Mouse (Mus musculus) heart, embryonic 14.5 days (tissue): ENCODE data around the gene Slit3. TPM values are rescaled to one million over a fixed set of nuclear protein-coding genes. Genes with fewer than 3 reads are reported as not detected.

Experiments used
- ATAC-seq: fragments of 200-750 bp; cut with Nextera tagmentation; 2 replicates; pipeline ENCODE4 v1.8.0; 2017; ENCODE audit warnings: low read depth, moderate TSS enrichment; ENCODE audit not compliant: insufficient number of reproducible peaks, insufficient read depth, low FRiP score
- H3K27ac ChIP-seq, 2 experiments: fragments of 200-500 bp in 1 of 2; fragments of 300-500 bp in 1 of 2; sonication (generic) in 1 of 2; replicated peaks in 1 of 2; 2 replicates each; pipeline ENCODE4 v1.5.1; 2012 to 2014; ENCODE audit warnings: low read depth in 2 of 2, low read length in 2 of 2, control low read depth in 1 of 2, mild to moderate bottlenecking in 1 of 2, mixed read lengths in 1 of 2; ENCODE audit not compliant: control insufficient read depth in 1 of 2, insufficient read depth in 1 of 2
- H3K27me3 ChIP-seq: fragments of 300-500 bp; sonication (generic); 2 replicates; pipeline ENCODE4 v1.6.1; 2014; ENCODE audit warnings: mild to moderate bottlenecking, low read length, control low read depth; ENCODE audit not compliant: control insufficient read depth, insufficient read depth
- H3K36me3 ChIP-seq: fragments of 300-500 bp; sonication (generic); 2 replicates; pipeline ENCODE4 v1.6.1; 2014; ENCODE audit warnings: mild to moderate bottlenecking, control low read depth, low read length, mixed read lengths; ENCODE audit not compliant: control insufficient read depth, insufficient read depth
- H3K4me1 ChIP-seq, 2 experiments: fragments of 200-500 bp in 1 of 2; fragments of 300-500 bp in 1 of 2; sonication (generic) in 1 of 2; 2 replicates each; pipeline ENCODE4 v1.6.1; 2012 to 2014; ENCODE audit warnings: low read length in 2 of 2, control low read depth in 1 of 2, mixed read lengths in 1 of 2; ENCODE audit not compliant: control insufficient read depth in 2 of 2, insufficient read depth in 2 of 2
- H3K4me2 ChIP-seq: fragments of 300-500 bp; sonication (generic); 2 replicates; pipeline ENCODE4 v1.6.1; 2014; ENCODE audit warnings: mild to moderate bottlenecking, low read length
- H3K4me3 ChIP-seq, 2 experiments: fragments of 200-500 bp in 1 of 2; fragments of 300-500 bp in 1 of 2; sonication (generic) in 1 of 2; 2 replicates each; pipeline ENCODE4 v1.5.1; 2012 to 2014; ENCODE audit warnings: low read length in 2 of 2, mild to moderate bottlenecking in 2 of 2, control low read depth in 1 of 2, low read depth in 1 of 2, moderate library complexity in 1 of 2; ENCODE audit not compliant: control insufficient read depth in 1 of 2, insufficient read depth in 1 of 2
- H3K9ac ChIP-seq: fragments of 300-500 bp; sonication (generic); 2 replicates; pipeline ENCODE4 v1.6.1; 2014; ENCODE audit warnings: mild to moderate bottlenecking, low read length
- H3K9me3 ChIP-seq: fragments of 300-500 bp; sonication (generic); 2 replicates; pipeline ENCODE4 v1.6.1; 2016; ENCODE audit warnings: low read length, control low read depth; ENCODE audit not compliant: control insufficient read depth
- WGBS: fragments of 180-500 bp; shearing (Covaris S2); extraction: QIAGEN DNeasy Blood & Tissue Kit; methylation state at CpG from one replicate; pipeline ENCODE4 v1.1.7; 2014; 5-methylcytosine and 5-hydroxymethylcytosine counted together
- polyA plus RNA-seq: library from polyadenylated mRNA; unstranded; fragments of >200 nt; fragmentation: Nextera tagmentation; extraction: Ambion mirVana; gene quantifications from 2 replicates; pipeline ENCODE4 v1.2.1, GENCODE M21; 2014

The Slit3 gene
- polyA plus RNA-seq, result 19.1 and 25.7 TPM in 2 replicates

GRCm38 (mm10) chr11:35120894-35121610 is at the start of gene Slit3:
Gene Slit3, plus strand, starts transcription at chr11:35121224.
- H3K27me3 ChIP-seq, result peaks cover 19% of the 10 kb centered on the region
- 0 out of 4 replicates have a peak within 1 kb of the TSS, but pooled peaks of 1 of the 2 experiments have one; percentile 20 for H3K27ac ChIP-seq
- peak within 1 kb of the TSS; percentile 72 for H3K9ac ChIP-seq
- peaks cover 12 to 21% of the 10 kb centered on the region in 2 experiments for H3K4me1 ChIP-seq
- H3K4me2 ChIP-seq, result peak within 1 kb of the TSS; percentile 92
- peak within 1 kb of the TSS; percentile 68 to 70 for H3K4me3 ChIP-seq
- H3K9me3 ChIP-seq, result no peaks in the 10 kb centered on the region
- no peaks in the 10 kb centered on the region for H3K36me3 ChIP-seq
- under 1% methylated on average over 68 of the region's 75 CpGs for WGBS
- ATAC-seq, result peak; percentile 75

- no peak for ATAC-seq
- H3K4me2 ChIP-seq, result no peak overlapping the region
Measured at GRCm38 (mm10) chr11:35071451-35071850, 49.6 kb upstream of the Slit3 start.

DNA sequence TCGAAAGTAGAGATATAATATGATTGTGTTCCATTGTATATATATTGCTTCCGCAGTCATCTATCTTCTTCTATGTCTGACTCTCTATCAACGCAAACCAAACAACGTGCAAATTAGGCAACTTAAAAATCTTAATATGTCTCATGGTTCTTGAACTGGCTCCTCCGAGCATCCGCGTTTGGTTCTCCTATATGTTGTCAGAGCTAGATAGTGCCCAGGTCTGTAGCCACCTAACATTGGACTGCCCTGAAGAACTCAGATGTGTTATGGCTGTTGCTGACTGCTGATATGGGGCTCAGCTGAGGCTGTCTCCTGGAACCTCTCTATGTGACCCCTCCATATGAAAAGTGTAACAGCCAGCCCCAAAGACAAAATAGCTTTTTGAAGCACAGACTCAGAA is 45.6 kb upstream of the Slit3 start:
- H3K9me3 ChIP-seq, result no peaks in the 10 kb centered on the region
- no peak for ATAC-seq
- H3K9ac ChIP-seq, result no peak overlapping the region
- no peak overlapping the region for H3K4me3 ChIP-seq
- H3K27ac ChIP-seq, result no peak overlapping the region
- no peaks in the 10 kb centered on the region for H3K36me3 ChIP-seq
- H3K27me3 ChIP-seq, result no peaks in the 10 kb centered on the region
- H3K4me1 ChIP-seq, result no peaks in the 10 kb centered on the region
- 89% methylated on average over 7 of the region's 7 CpGs for WGBS
- H3K4me2 ChIP-seq, result no peak overlapping the region

More at GRCm38 (mm10) chr11:35071451-35071850, 49.6 kb upstream of the Slit3 start:
- H3K4me1 ChIP-seq, result no peaks in the 10 kb centered on the region
- H3K27ac ChIP-seq, result no peak overlapping the region
- H3K36me3 ChIP-seq, result no peaks in the 10 kb centered on the region
- 77% methylated on average over 1 of the region's 1 CpGs for WGBS
- no peaks in the 10 kb centered on the region for H3K27me3 ChIP-seq
- no peak overlapping the region for H3K9ac ChIP-seq
- H3K9me3 ChIP-seq, result no peaks in the 10 kb centered on the region
- no peak overlapping the region for H3K4me3 ChIP-seq

GRCm38 (mm10) chr11:35080451-35081125 is 40.4 kb upstream of the Slit3 start:
- Histone ChIP-seq H3K4me1 (no peaks in the 10 kb centered on the region), H3K36me3 (no peaks in the 10 kb centered on the region), H3K4me3 (no peak overlapping the region), H3K27me3 (no peaks in the 10 kb centered on the region), H3K9ac (no peak overlapping the region), H3K4me2 (no peak overlapping the region), H3K27ac (no peak overlapping the region), H3K9me3 (no peaks in the 10 kb centered on the region)
- no peak for ATAC-seq
- 64% methylated on average over 8 of the region's 8 CpGs for WGBS

DNA sequence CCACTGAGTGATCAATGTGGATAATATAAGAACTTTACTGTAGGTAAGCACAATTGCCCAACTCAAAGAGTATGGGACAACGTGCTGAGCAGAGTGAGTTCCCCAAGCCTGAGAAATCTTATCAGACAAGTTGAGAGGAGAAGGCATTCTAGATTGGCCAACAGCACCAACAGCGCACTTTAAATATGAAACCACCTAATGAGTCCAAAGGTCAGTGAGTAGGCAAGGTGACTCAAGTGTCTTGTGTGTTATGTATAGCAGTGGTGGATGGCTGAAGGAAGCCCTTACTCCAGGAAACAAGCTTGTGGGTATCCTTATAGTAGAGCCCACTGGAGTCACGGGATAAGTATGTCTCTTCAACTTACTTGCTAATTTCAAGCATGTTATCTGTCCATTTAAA is 38.7 kb upstream of the Slit3 start:
- Histone ChIP-seq H3K9me3 (no peaks in the 10 kb centered on the region), H3K27me3 (no peaks in the 10 kb centered on the region), H3K9ac (no peak overlapping the region), H3K4me3 (no peak overlapping the region), H3K36me3 (no peaks in the 10 kb centered on the region), H3K27ac (no peak overlapping the region), H3K4me2 (no peak overlapping the region), H3K4me1 (no peaks in the 10 kb centered on the region)
- ATAC-seq, result no peak
- WGBS, result 61% methylated on average over 3 of the region's 3 CpGs

GRCm38 (mm10) chr11:35083049-35083448 is 38.0 kb upstream of the Slit3 start:
- WGBS, result 61% methylated on average over 6 of the region's 6 CpGs

DNA sequence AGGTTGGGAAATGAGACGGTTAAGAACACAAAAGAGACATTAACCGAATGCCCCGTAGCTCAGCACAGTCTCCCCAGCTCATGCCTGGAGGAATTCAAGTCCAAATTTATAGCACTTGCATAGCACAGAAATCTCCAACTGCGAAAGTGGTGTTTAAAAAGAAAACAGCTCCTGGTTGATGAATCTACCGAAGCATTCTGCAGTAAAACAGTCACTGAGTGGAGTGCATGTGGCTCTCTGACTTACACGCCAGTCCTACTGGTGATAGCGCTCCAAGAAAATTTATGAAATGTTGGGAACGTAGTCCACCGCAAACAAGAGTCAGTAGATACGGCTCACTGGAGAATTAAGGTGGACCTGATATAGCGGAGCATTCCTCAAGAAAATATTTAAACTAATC is 35.7 kb upstream of the Slit3 start:
- no peak overlapping the region for H3K4me2 ChIP-seq
- H3K4me1 ChIP-seq, result no peaks in the 10 kb centered on the region
- H3K27ac ChIP-seq, result no peak overlapping the region
- H3K9ac ChIP-seq, result no peak overlapping the region
- no peaks in the 10 kb centered on the region for H3K36me3 ChIP-seq
- no peaks in the 10 kb centered on the region for H3K9me3 ChIP-seq
- 71% methylated on average over 11 of the region's 11 CpGs for WGBS
- ATAC-seq, result no peak
- H3K4me3 ChIP-seq, result no peak overlapping the region
- H3K27me3 ChIP-seq, result no peaks in the 10 kb centered on the region

More at GRCm38 (mm10) chr11:35083049-35083448, 38.0 kb upstream of the Slit3 start:
- Histone ChIP-seq H3K27me3 (no peaks in the 10 kb centered on the region), H3K27ac (no peak overlapping the region), H3K36me3 (no peaks in the 10 kb centered on the region), H3K4me1 (no peaks in the 10 kb centered on the region), H3K9me3 (no peaks in the 10 kb centered on the region), H3K4me3 (no peak overlapping the region), H3K9ac (no peak overlapping the region), H3K4me2 (no peak overlapping the region)
- ATAC-seq, result no peak
